Mouse (Mus musculus): ENCODE results near the gene Ube2c. TPM values are rescaled to one million over a fixed set of nuclear protein-coding genes. Genes with fewer than 3 reads are reported as not detected.

Gene Ube2c
- total and polyA plus RNA-seq, 2 experiments from 2014 or later, result 61.2 to 70.6 TPM

DNA sequence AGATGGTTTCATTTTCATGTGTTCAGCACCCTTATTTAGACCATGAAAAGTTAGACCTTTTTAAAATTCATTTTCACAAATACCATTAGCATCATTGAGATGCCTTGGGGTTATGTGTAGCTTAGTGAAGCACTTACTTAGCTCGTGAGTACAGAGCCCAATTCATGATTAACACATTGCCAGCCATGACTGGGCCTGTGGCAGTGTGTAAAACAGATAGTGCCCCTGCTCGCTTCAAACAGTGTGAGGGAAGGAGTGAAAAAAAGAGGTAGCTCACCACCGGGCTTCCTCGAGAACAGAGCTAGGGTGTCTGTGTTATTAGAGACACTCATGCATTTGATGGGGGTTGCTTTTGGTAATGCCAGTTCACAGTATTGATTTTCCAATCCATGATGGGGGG, 21.5 kb upstream of the Ube2c start:
- TF ChIP-seq CTCF (IDR thresholded peaks at IDR 0.05; ENCODE audit: low read depth), result no peak
- WGBS, result 88% methylated on average over 4 of the region's 4 CpGs
- ATAC-seq (no peak), DNase-seq (ENCODE audit: low spot score) (no peak)
- H3K4me3 ChIP-seq (ENCODE audit: low read length), result no peak overlapping the region
- no peak overlapping the region for H3K27ac ChIP-seq
- H3K9ac ChIP-seq (replicated peaks; ENCODE audit: low read length), result no peak overlapping the region
- no peaks in the 10 kb centered on the region for H3K9me3 ChIP-seq (ENCODE audit: low read length)
- no peak overlapping the region for H3K4me2 ChIP-seq (ENCODE audit: low read depth, low read length)
- peaks cover 10% of the 10 kb centered on the region for H3K4me1 ChIP-seq (ENCODE audit: insufficient read depth, low read length)
- peaks cover 17% of the 10 kb centered on the region; the same call in 1 of the 2 replicates for H3K36me3 ChIP-seq (ENCODE audit: insufficient read depth, low read length)
- H3K27me3 ChIP-seq (ENCODE audit: insufficient read depth, low read length), result no peaks in the 10 kb centered on the region

DNA sequence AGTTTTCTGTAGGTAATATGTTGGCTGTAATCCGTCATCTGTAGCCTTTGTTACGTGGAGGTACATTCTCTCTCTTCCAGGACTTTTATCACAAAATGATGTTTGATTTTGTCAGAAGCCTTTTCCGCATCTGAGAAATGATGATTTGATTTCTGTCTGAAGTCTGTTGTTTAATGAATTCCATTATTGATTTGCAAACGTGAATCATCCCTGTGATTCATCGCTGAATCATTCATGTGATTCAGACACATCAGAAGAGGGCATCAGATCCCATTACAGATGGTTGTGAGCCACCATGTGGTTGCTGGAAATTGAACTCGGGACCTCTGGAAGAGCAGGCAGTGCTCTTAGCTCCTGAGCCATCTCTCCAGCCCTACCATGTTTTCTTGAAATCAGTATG, 20.7 kb upstream of the Ube2c start:
- ATAC-seq (no peak), DNase-seq (ENCODE audit: low spot score) (no peak)
- Histone ChIP-seq H3K4me2 (ENCODE audit: low read depth, low read length) (no peak overlapping the region), H3K4me3 (ENCODE audit: low read length) (no peak overlapping the region), H3K27me3 (ENCODE audit: insufficient read depth, low read length) (no peaks in the 10 kb centered on the region), H3K9ac (replicated peaks; ENCODE audit: low read length) (no peak overlapping the region), H3K36me3 (ENCODE audit: insufficient read depth, low read length) (peaks cover 21% of the 10 kb centered on the region), H3K9me3 (ENCODE audit: low read length) (no peaks in the 10 kb centered on the region), H3K4me1 (ENCODE audit: insufficient read depth, low read length) (peaks cover 10% of the 10 kb centered on the region), H3K27ac (no peak overlapping the region)
- no peak for TF ChIP-seq CTCF (IDR thresholded peaks at IDR 0.05; ENCODE audit: low read depth)
- WGBS, result 86% methylated on average over 6 of the region's 6 CpGs

DNA sequence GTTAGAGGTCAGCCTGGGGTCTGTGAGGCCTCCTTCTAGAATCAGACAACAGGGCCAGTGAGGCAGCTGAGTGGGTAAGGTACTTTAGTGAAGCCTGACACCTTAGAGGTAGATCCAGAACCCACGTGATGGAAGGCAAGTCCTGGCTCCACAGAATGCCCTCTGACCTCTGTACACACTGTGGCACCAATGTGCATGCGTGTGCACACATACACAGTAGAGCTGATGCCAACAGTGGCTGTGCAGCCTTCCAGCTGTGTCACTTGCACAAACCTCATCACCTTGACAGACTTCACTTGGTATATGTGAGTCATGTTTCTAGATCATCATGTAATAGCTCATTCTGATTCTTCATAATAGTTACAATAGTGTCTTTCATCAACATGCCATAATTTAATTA, 17.2 kb upstream of the Ube2c start:
- WGBS, result 88% methylated on average over 2 of the region's 2 CpGs
- no peak for ATAC-seq

DNA sequence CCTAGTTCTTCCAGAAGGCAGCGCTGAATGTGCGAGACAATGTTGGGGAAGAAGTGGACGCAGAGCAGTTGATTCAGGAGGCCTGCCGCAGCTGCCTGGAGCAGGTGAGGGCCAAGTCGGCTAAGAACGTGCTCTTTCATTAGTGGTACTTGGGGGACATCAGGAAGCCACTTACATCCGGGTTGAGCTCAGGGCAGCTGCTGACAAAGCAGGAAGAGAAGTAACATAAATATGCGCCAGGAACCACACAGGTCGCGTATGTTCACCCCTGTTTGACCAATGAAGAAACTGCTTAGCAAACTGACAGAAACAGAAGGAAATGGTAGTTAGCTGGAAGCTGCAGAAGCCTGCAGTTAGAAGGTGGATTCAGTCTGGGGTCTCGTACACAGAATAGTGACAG, 15.6 kb upstream of the Ube2c start:
- H3K4me2 ChIP-seq (ENCODE audit: low read depth, low read length), result no peak overlapping the region
- no peak overlapping the region for H3K27ac ChIP-seq
- no peaks in the 10 kb centered on the region for H3K27me3 ChIP-seq (ENCODE audit: insufficient read depth, low read length)
- H3K4me1 ChIP-seq (ENCODE audit: insufficient read depth, low read length), result no peaks in the 10 kb centered on the region
- H3K9ac ChIP-seq (replicated peaks; ENCODE audit: low read length), result no peak overlapping the region
- no peak overlapping the region for H3K4me3 ChIP-seq (ENCODE audit: low read length)
- H3K36me3 ChIP-seq (ENCODE audit: insufficient read depth, low read length), result peaks cover 70% of the 10 kb centered on the region
- no peak for DNase-seq (ENCODE audit: low spot score)
- no peak for TF ChIP-seq CTCF (IDR thresholded peaks at IDR 0.05; ENCODE audit: low read depth)
- ATAC-seq, result no peak
- 91% methylated on average over 11 of the region's 11 CpGs for WGBS
- no peaks in the 10 kb centered on the region for H3K9me3 ChIP-seq (ENCODE audit: low read length)

More for the DNA sequence above, 17.2 kb upstream of the Ube2c start:
- H3K4me3 ChIP-seq (ENCODE audit: low read length), result no peak overlapping the region
- H3K9me3 ChIP-seq (ENCODE audit: low read length), result no peaks in the 10 kb centered on the region
- no peak overlapping the region for H3K9ac ChIP-seq (replicated peaks; ENCODE audit: low read length)
- no peak for TF ChIP-seq CTCF (IDR thresholded peaks at IDR 0.05; ENCODE audit: low read depth)
- peaks cover 54% of the 10 kb centered on the region for H3K36me3 ChIP-seq (ENCODE audit: insufficient read depth, low read length)
- no peak overlapping the region for H3K27ac ChIP-seq
- H3K4me2 ChIP-seq (ENCODE audit: low read depth, low read length), result no peak overlapping the region
- DNase-seq (ENCODE audit: low spot score), result no peak
- no peaks in the 10 kb centered on the region for H3K27me3 ChIP-seq (ENCODE audit: insufficient read depth, low read length)
- no peaks in the 10 kb centered on the region for H3K4me1 ChIP-seq (ENCODE audit: insufficient read depth, low read length)

DNA sequence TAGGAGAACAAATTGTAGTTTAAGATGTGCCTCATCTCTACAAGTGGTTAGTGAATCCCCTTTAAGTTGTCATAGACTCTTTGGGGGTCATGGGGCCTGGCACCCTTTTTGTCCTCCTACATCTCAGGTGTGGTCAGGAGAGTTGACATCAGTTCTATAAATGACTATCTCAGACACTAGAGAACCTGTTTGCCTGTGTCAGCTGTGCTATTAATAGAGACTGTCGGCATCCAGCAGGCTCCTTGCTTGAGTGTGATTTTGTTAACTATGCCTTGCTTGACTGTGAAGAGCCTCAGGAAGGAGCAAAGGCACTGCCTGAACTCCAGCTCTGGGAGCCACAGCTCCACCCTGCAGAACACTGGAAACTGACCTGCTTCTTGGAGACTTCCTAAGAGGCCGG, 14.9 kb upstream of the Ube2c start:
- H3K36me3 ChIP-seq (ENCODE audit: insufficient read depth, low read length), result peaks cover 71% of the 10 kb centered on the region
- no peaks in the 10 kb centered on the region for H3K4me1 ChIP-seq (ENCODE audit: insufficient read depth, low read length)
- H3K9ac ChIP-seq (replicated peaks; ENCODE audit: low read length), result no peak overlapping the region
- no peak overlapping the region for H3K27ac ChIP-seq
- H3K4me3 ChIP-seq (ENCODE audit: low read length), result no peak overlapping the region
- TF ChIP-seq CTCF (IDR thresholded peaks at IDR 0.05; ENCODE audit: low read depth), result no peak
- WGBS, result 84% methylated on average over 2 of the region's 2 CpGs
- DNase-seq (ENCODE audit: low spot score), result no peak
- H3K4me2 ChIP-seq (ENCODE audit: low read depth, low read length), result no peak overlapping the region
- ATAC-seq, result no peak
- no peaks in the 10 kb centered on the region for H3K27me3 ChIP-seq (ENCODE audit: insufficient read depth, low read length)
- H3K9me3 ChIP-seq (ENCODE audit: low read length), result no peaks in the 10 kb centered on the region

GRCm38 (mm10) chr2:164757841-164758240, 11.9 kb upstream of the Ube2c start:
- H3K4me3 ChIP-seq (ENCODE audit: low read length), result no peak overlapping the region
- no peaks in the 10 kb centered on the region for H3K4me1 ChIP-seq (ENCODE audit: insufficient read depth, low read length)
- DNase-seq (ENCODE audit: low spot score), result no peak
- no peak overlapping the region for H3K9ac ChIP-seq (replicated peaks; ENCODE audit: low read length)
- no peaks in the 10 kb centered on the region for H3K27me3 ChIP-seq (ENCODE audit: insufficient read depth, low read length)
- H3K36me3 ChIP-seq (ENCODE audit: insufficient read depth, low read length), result peaks cover 73% of the 10 kb centered on the region
- no peak for ATAC-seq
- no peak overlapping the region for H3K4me2 ChIP-seq (ENCODE audit: low read depth, low read length)
- TF ChIP-seq CTCF (IDR thresholded peaks at IDR 0.05; ENCODE audit: low read depth), result no peak
- H3K9me3 ChIP-seq (ENCODE audit: low read length), result no peaks in the 10 kb centered on the region
- whole genome bisulfite sequencing, result 90% methylated on average over 9 of the region's 11 CpGs
- no peak overlapping the region for H3K27ac ChIP-seq

DNA sequence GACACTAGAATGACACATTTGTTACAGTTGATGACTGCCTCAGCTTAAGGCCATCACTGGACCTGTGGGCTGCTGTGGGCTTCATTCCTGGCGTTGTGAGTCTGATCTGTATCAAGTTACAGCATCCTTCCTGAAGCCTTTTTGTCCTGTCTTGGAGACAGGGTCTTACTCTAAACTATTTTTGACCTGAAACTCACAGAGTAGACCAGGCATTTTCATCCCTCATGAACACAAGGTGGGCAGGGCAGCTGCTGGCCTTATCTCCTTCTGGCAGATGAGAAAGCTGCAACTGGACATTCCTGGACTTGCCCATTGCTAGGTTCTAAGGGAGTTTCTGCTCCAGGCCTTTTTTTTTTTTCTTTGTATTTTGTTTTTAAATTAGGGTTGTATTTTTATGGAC, 11.0 kb upstream of the Ube2c start:
- no peak overlapping the region for H3K4me3 ChIP-seq (ENCODE audit: low read length)
- 91% methylated on average over 1 of the region's 1 CpGs for WGBS

More for the DNA sequence above, 11.0 kb upstream of the Ube2c start:
- no peak overlapping the region for H3K9ac ChIP-seq (replicated peaks; ENCODE audit: low read length)
- no peaks in the 10 kb centered on the region for H3K9me3 ChIP-seq (ENCODE audit: low read length)
- peaks cover 72% of the 10 kb centered on the region for H3K36me3 ChIP-seq (ENCODE audit: insufficient read depth, low read length)
- no peaks in the 10 kb centered on the region for H3K27me3 ChIP-seq (ENCODE audit: insufficient read depth, low read length)
- ATAC-seq, result no peak
- no peak overlapping the region for H3K4me2 ChIP-seq (ENCODE audit: low read depth, low read length)
- DNase-seq (ENCODE audit: low spot score), result no peak
- H3K4me1 ChIP-seq (ENCODE audit: insufficient read depth, low read length), result no peaks in the 10 kb centered on the region
- no peak for TF ChIP-seq CTCF (IDR thresholded peaks at IDR 0.05; ENCODE audit: low read depth)
- H3K27ac ChIP-seq, result no peak overlapping the region

All from hindbrain, postnatal 0 days (tissue).